Mouse (Mus musculus): ENCODE results near the gene Pih1d2. TPM values are rescaled to one million over a fixed set of nuclear protein-coding genes. Genes with fewer than 3 reads are reported as not detected.

The Pih1d2 gene
- polyA plus RNA-seq, 1 experiment from 2014 or later = 2.1 TPM

GRCm38 (mm10) chr9:50666442-50666841, 49.3 kb downstream of the Pih1d2 start:
- DNase-seq (no peak), ATAC-seq (ENCODE audit: low read depth) (no peak)
- no peaks in the 10 kb centered on the region for H3K36me3 ChIP-seq
- no peak overlapping the region for H3K4me2 ChIP-seq
- no peak overlapping the region for H3K4me3 ChIP-seq (replicated peaks)
- peaks cover 16% of the 10 kb centered on the region for H3K4me1 ChIP-seq (replicated peaks)
- no peak overlapping the region for H3K9ac ChIP-seq
- no peak overlapping the region for H3K27ac ChIP-seq
- H3K27me3 ChIP-seq = no peaks in the 10 kb centered on the region
- 47% methylated on average over 6 of the region's 6 CpGs for WGBS (ENCODE audit: insufficient replicate concordance)
- no peaks in the 10 kb centered on the region for H3K9me3 ChIP-seq (replicated peaks)

GRCm38 (mm10) chr9:50667579-50668498, 50.7 kb downstream of the Pih1d2 start:
- H3K9me3 ChIP-seq (replicated peaks) = no peaks in the 10 kb centered on the region
- H3K9ac ChIP-seq = no peak overlapping the region
- 63% methylated on average over 8 of the region's 8 CpGs for WGBS (ENCODE audit: insufficient replicate concordance)
- H3K4me1 ChIP-seq (replicated peaks) = peaks cover 16% of the 10 kb centered on the region
- DNase-seq (no peak), ATAC-seq (ENCODE audit: low read depth) (0 out of 2 replicates have a peak, but pooled peaks have one; percentile 27)
- H3K36me3 ChIP-seq = no peaks in the 10 kb centered on the region
- no peak overlapping the region for H3K4me3 ChIP-seq (replicated peaks)
- H3K27me3 ChIP-seq = no peaks in the 10 kb centered on the region
- no peak overlapping the region for H3K27ac ChIP-seq
- H3K4me2 ChIP-seq = no peak overlapping the region

- no peaks in the 10 kb centered on the region for H3K36me3 ChIP-seq
- H3K4me2 ChIP-seq = no peak overlapping the region
- ATAC-seq (ENCODE audit: low read depth) = peak; percentile 75
- H3K9me3 ChIP-seq (replicated peaks) = no peaks in the 10 kb centered on the region
- peak; percentile 49 for DNase-seq
- H3K27me3 ChIP-seq = no peaks in the 10 kb centered on the region
- H3K4me3 ChIP-seq (replicated peaks) = no peak overlapping the region
- peaks cover 16% of the 10 kb centered on the region for H3K4me1 ChIP-seq (replicated peaks)
- H3K9ac ChIP-seq = no peak overlapping the region
- 24% methylated on average over 5 of the region's 5 CpGs for WGBS (ENCODE audit: insufficient replicate concordance)
- H3K27ac ChIP-seq = no peak overlapping the region
These were observed 53.6 kb downstream of the Pih1d2 start for GRCm38 (mm10) chr9:50670690-50671089.

Other genes starting within 250 kb of the Pih1d2 start
- 0.07 and 0.36 TPM in 2 replicates for gene Plet1, start 122.8 kb upstream of the Pih1d2 start, polyA plus RNA-seq (2015; fragmentation: Nextera tagmentation; extraction: Ambion mirVana)
- 41.6 and 43.4 TPM in 2 replicates for gene Pts, start 88.6 kb upstream of the Pih1d2 start, polyA plus RNA-seq (2015; fragmentation: Nextera tagmentation; extraction: Ambion mirVana)
- 5.7 and 5.9 TPM in 2 replicates for gene Il18, start 62.5 kb upstream of the Pih1d2 start, polyA plus RNA-seq (2015; fragmentation: Nextera tagmentation; extraction: Ambion mirVana)
- gene Bco2, start 62.1 kb upstream of the Pih1d2 start, polyA plus RNA-seq (2015; fragmentation: Nextera tagmentation; extraction: Ambion mirVana) = 0.24 and 0.37 TPM in 2 replicates
- not detected in 2 replicates for gene Tex12, start 56.0 kb upstream of the Pih1d2 start, polyA plus RNA-seq (2015; fragmentation: Nextera tagmentation; extraction: Ambion mirVana)
- 350 and 370 TPM in 2 replicates for gene Sdhd, start 13.5 kb upstream of the Pih1d2 start, polyA plus RNA-seq (2015; fragmentation: Nextera tagmentation; extraction: Ambion mirVana)
- gene Timm8b, start 13.4 kb upstream of the Pih1d2 start, polyA plus RNA-seq (2015; fragmentation: Nextera tagmentation; extraction: Ambion mirVana) = 208 and 218 TPM in 2 replicates
- 10.4 and 11.6 TPM in 2 replicates for gene Nkapd1, start 143 bp downstream of the Pih1d2 start, polyA plus RNA-seq (2015; fragmentation: Nextera tagmentation; extraction: Ambion mirVana)
- 33.7 and 45.2 TPM in 2 replicates for gene Dlat, start 42.5 kb downstream of the Pih1d2 start, polyA plus RNA-seq (2015; fragmentation: Nextera tagmentation; extraction: Ambion mirVana)
- gene Dixdc1, start 122.2 kb downstream of the Pih1d2 start, polyA plus RNA-seq (2015; fragmentation: Nextera tagmentation; extraction: Ambion mirVana) = 0.70 and 0.93 TPM in 2 replicates
- 2.5 and 3.3 TPM in 2 replicates for gene 2310030G06Rik, start 129.2 kb downstream of the Pih1d2 start, polyA plus RNA-seq (2015; fragmentation: Nextera tagmentation; extraction: Ambion mirVana)
- gene Cryab, start 134.0 kb downstream of the Pih1d2 start, polyA plus RNA-seq (2015; fragmentation: Nextera tagmentation; extraction: Ambion mirVana) = 8.7 and 11.0 TPM in 2 replicates
- gene Hspb2, start 135.0 kb downstream of the Pih1d2 start, polyA plus RNA-seq (2015; fragmentation: Nextera tagmentation; extraction: Ambion mirVana) = 1.4 TPM in 2 replicates
- 11.8 and 13.2 TPM in 2 replicates for gene Fdxacb1, start 150.9 kb downstream of the Pih1d2 start, polyA plus RNA-seq (2015; fragmentation: Nextera tagmentation; extraction: Ambion mirVana)
- gene Alg9, start 157.7 kb downstream of the Pih1d2 start, polyA plus RNA-seq (2015; fragmentation: Nextera tagmentation; extraction: Ambion mirVana) = 15.9 and 17.5 TPM in 2 replicates
- 13.4 and 14.6 TPM in 2 replicates for gene 1110032A03Rik, start 158.2 kb downstream of the Pih1d2 start, polyA plus RNA-seq (2015; fragmentation: Nextera tagmentation; extraction: Ambion mirVana)
- 97.1 and 117 TPM in 2 replicates for gene Ppp2r1b, start 228.0 kb downstream of the Pih1d2 start, polyA plus RNA-seq (2015; fragmentation: Nextera tagmentation; extraction: Ambion mirVana)